Mouse (Mus musculus) cerebellum, adult 2 months (tissue): ENCODE data around the gene Ttc38.

Source experiments
- CTCF ChIP-seq: fragments of 200-500 bp; IDR thresholded peaks from 2 replicates; pipeline ENCODE4 v1.5.1; 2011; ENCODE audit warnings: low read depth, mild to moderate bottlenecking, control low read depth, low read length, moderate library complexity, borderline replicate concordance; ENCODE audit not compliant: insufficient read depth
- POLR2A ChIP-seq: fragments of 200-500 bp; IDR thresholded peaks from 2 replicates; pipeline ENCODE4 v1.6.1; 2011; ENCODE audit warnings: low read length, control low read depth, borderline replicate concordance; ENCODE audit not compliant: insufficient read depth

DNA sequence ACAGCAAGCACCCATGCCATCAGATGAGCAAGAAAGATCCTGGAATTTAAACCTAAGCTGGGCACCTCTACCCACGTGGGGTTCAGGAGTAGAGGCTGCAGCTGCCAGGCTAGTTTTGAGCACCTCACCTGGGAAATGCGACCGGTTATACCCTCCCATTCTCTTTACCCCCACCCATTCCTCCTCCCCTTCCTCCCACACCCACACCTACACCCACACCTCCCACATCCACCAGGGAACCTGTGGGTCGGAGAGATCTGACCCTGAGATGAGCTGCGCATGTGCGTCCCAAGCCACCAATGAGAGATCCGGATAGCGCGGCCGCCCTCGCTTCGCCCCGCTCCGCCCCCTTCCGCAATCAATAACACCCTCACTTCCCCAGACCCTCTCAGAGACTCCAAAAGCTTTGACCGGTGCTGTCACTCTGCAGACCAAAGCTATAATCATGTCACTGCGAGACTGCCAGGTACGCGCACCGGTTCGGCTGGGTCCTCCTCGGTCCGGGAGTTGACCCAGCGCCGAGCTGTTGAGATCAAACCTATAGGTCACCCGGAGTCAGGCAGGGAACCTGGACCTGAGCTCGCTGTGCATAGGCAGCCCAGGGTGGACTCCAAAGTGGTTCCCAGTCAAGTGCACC is at the start of gene Ttc38:
- TF ChIP-seq POLR2A (peak; percentile 87; the same call in 1 of the 2 replicates), CTCF (no peak)
